Comparison of ENCODE assay signal across 8 mouse cellular contexts in genomic region chr17:84511682-84512515, GRCm38 (mm10). TPM values are rescaled to one million over a fixed set of nuclear protein-coding genes. Genes with fewer than 3 reads are reported as not detected.
DNase-seq lines count a peak whose midpoint lies in the region; ATAC-seq lines count a peak whose summit lies in the region.

TSS of gene Plekhh2 (plus strand) at chr17:84511895.

- no peaks in the 10 kb centered on the region for H3K9me3 ChIP-seq in hindbrain, embryonic 14.5 days (ENCODE audit: control insufficient read depth, low read length)

- H3K27ac ChIP-seq in hindbrain, embryonic 14.5 days = peak within 1 kb of the TSS; percentile 3; the same call in 1 of the 2 replicates

- peak within 1 kb of the TSS; percentile 77 for H3K9ac ChIP-seq in hindbrain, embryonic 14.5 days

- peak; percentile 84 for DNase-seq in ZHBTc4 (ENCODE audit: low read depth, low spot score)
- peak; percentile 70 to 83 for DNase-seq in cerebellum, postnatal 25 days
- DNase-seq in gastrocnemius, adult 18-20 months (ENCODE audit: low spot score) = peak; percentile 76
- peak; percentile 82 for DNase-seq in hindbrain, embryonic 14.5 days (ENCODE audit: low spot score)
- peak; percentile 44 for DNase-seq in left cerebral cortex, adult 11 months (ENCODE audit: low spot score)
- DNase-seq in lung, postnatal 14 days = peak; percentile 86
- DNase-seq in retina, postnatal 1 day = peak; percentile 90
- DNase-seq in urinary bladder, postnatal 4 days (ENCODE audit: low spot score in 2 of 2) = peak; percentile 81 to 89

- H3K36me3 ChIP-seq in hindbrain, embryonic 14.5 days (replicated peaks; ENCODE audit: control insufficient read depth, insufficient read depth) = no peaks in the 10 kb centered on the region

- peak within 1 kb of the TSS; percentile 69 for H3K4me3 ChIP-seq in hindbrain, embryonic 14.5 days (replicated peaks; ENCODE audit: low read length)

- ATAC-seq in hindbrain, embryonic 14.5 days (ENCODE audit: low FRiP score) = peak; percentile 88

- no peaks in the 10 kb centered on the region for H3K27me3 ChIP-seq in hindbrain, embryonic 14.5 days (ENCODE audit: control insufficient read depth, insufficient read depth, low read length)

- H3K4me1 ChIP-seq in hindbrain, embryonic 14.5 days (replicated peaks; ENCODE audit: control insufficient read depth, insufficient read depth, low read length) = peaks cover 11% of the 10 kb centered on the region

- peak within 1 kb of the TSS; percentile 88 for H3K4me2 ChIP-seq in hindbrain, embryonic 14.5 days (replicated peaks)

- under 1% methylated on average over 79 of the region's 79 CpGs for WGBS in hindbrain, embryonic 14.5 days

RNA-seq across cellular contexts. Expression of gene Plekhh2, which starts in this region (rescaled TPM):
- total RNA-seq in gastrocnemius, adult 18-20 months (2021) = 1 to 10 TPM in 1 of 2 experiments, under 1 TPM in 1; 0.71 to 1.1 TPM
- 2.5 and 2.6 TPM in 2 replicates for polyA plus RNA-seq in hindbrain, embryonic 14.5 days (2014; fragmentation: Nextera tagmentation; extraction: Ambion mirVana)

Comparison
In these comparisons a context has a peak if more than half of its experiments do, and no peak if none do; other contexts are left out.
1. Peak in every context shown above with its lines: DNase-seq, ATAC-seq, H3K4me3 ChIP-seq and H3K27ac ChIP-seq.